Comparison of ENCODE assay signal across 12 mouse cellular contexts in genomic region chr5:21496321-21496720, GRCm38 (mm10). TPM values are rescaled to one million over a fixed set of nuclear protein-coding genes. Genes with fewer than 3 reads are reported as not detected.
DNase-seq lines count a peak whose midpoint lies in the region; ATAC-seq and TF ChIP-seq lines count a peak whose summit lies in the region.
"Had no signal": no experiment of that assay in that cellular context is flagged by ENCODE, and none has a peak within 500 bp of the region (broad histone marks: within the 10 kb centered on the region; RNA-seq: fewer than 3 reads in every experiment).

No protein-coding gene starts in this region.

- H3K36me3 ChIP-seq in midbrain, postnatal 0 days (ENCODE audit: insufficient read depth, low read length) = no peaks in the 10 kb centered on the region
- no peaks in the 10 kb centered on the region for H3K36me3 ChIP-seq in midbrain, embryonic 10.5 days
- no peaks in the 10 kb centered on the region for H3K36me3 ChIP-seq in embryonic facial prominence, embryonic 14.5 days (ENCODE audit: control insufficient read depth, insufficient read depth, low read length)
- H3K36me3 ChIP-seq in heart, embryonic 15.5 days = no peaks in the 10 kb centered on the region
- no peaks in the 10 kb centered on the region for H3K36me3 ChIP-seq in forebrain, embryonic 11.5 days (ENCODE audit: control insufficient read depth, insufficient read depth, low read length)

- H3K9ac ChIP-seq in midbrain, postnatal 0 days (replicated peaks; ENCODE audit: low read length, poor library complexity, severe bottlenecking) = no peak overlapping the region
- H3K9ac ChIP-seq in embryonic facial prominence, embryonic 14.5 days (ENCODE audit: low read depth, low read length) = no peak overlapping the region
- no peak overlapping the region for H3K9ac ChIP-seq in heart, embryonic 15.5 days
- H3K9ac ChIP-seq in forebrain, embryonic 11.5 days (ENCODE audit: low read length) = no peak overlapping the region

- 80% methylated on average over 6 of the region's 6 CpGs for WGBS in midbrain, postnatal 0 days
- WGBS in midbrain, embryonic 10.5 days = 75% methylated on average over 6 of the region's 6 CpGs
- WGBS in embryonic facial prominence, embryonic 14.5 days = 22% methylated on average over 6 of the region's 6 CpGs
- WGBS in heart, embryonic 15.5 days = 45% methylated on average over 6 of the region's 6 CpGs
- WGBS in forebrain, embryonic 11.5 days = 75% methylated on average over 6 of the region's 6 CpGs

- H3K27ac ChIP-seq in midbrain, postnatal 0 days (ENCODE audit: low read depth, low read length) = no peak overlapping the region
- H3K27ac ChIP-seq in midbrain, embryonic 10.5 days (replicated peaks) = no peak overlapping the region
- peak overlapping the region; percentile 71 for H3K27ac ChIP-seq in embryonic facial prominence, embryonic 14.5 days (replicated peaks; ENCODE audit: low read depth, low read length)
- peak overlapping the region; percentile 41; the same call in 1 of the 2 replicates for H3K27ac ChIP-seq in heart, embryonic 15.5 days
- no peak overlapping the region for H3K27ac ChIP-seq in forebrain, embryonic 11.5 days (ENCODE audit: low read depth, low read length)
- H3K27ac ChIP-seq: kidney, postnatal 0 days had no signal

- H3K4me2 ChIP-seq in midbrain, postnatal 0 days (ENCODE audit: low read depth, low read length, poor library complexity, severe bottlenecking) = no peak overlapping the region
- no peak overlapping the region for H3K4me2 ChIP-seq in embryonic facial prominence, embryonic 14.5 days (ENCODE audit: low read depth, low read length)
- H3K4me2 ChIP-seq in heart, embryonic 15.5 days = no peak overlapping the region
- no peak overlapping the region for H3K4me2 ChIP-seq in forebrain, embryonic 11.5 days (ENCODE audit: low read depth, low read length, severe bottlenecking)

- no peaks in the 10 kb centered on the region for H3K9me3 ChIP-seq in midbrain, postnatal 0 days (ENCODE audit: low read length)
- no peaks in the 10 kb centered on the region for H3K9me3 ChIP-seq in midbrain, embryonic 10.5 days (replicated peaks)
- no peaks in the 10 kb centered on the region for H3K9me3 ChIP-seq in embryonic facial prominence, embryonic 14.5 days (ENCODE audit: control insufficient read depth, low read length)
- no peaks in the 10 kb centered on the region for H3K9me3 ChIP-seq in heart, embryonic 15.5 days (replicated peaks)
- H3K9me3 ChIP-seq in forebrain, embryonic 11.5 days (ENCODE audit: control insufficient read depth, low read length) = no peaks in the 10 kb centered on the region

- H3K27me3 ChIP-seq in midbrain, postnatal 0 days (ENCODE audit: insufficient read depth, low read length) = no peaks in the 10 kb centered on the region
- H3K27me3 ChIP-seq in midbrain, embryonic 10.5 days (ENCODE audit: low read depth, poor library complexity, severe bottlenecking) = no peaks in the 10 kb centered on the region
- H3K27me3 ChIP-seq in embryonic facial prominence, embryonic 14.5 days (replicated peaks; ENCODE audit: control insufficient read depth, insufficient read depth, low read length) = no peaks in the 10 kb centered on the region
- no peaks in the 10 kb centered on the region for H3K27me3 ChIP-seq in heart, embryonic 15.5 days
- H3K27me3 ChIP-seq in forebrain, embryonic 11.5 days (ENCODE audit: control insufficient read depth, insufficient read depth, low read length) = no peaks in the 10 kb centered on the region

- H3K4me3 ChIP-seq in midbrain, postnatal 0 days (ENCODE audit: low read depth, low read length) = no peak overlapping the region
- no peak overlapping the region for H3K4me3 ChIP-seq in midbrain, embryonic 10.5 days
- H3K4me3 ChIP-seq in embryonic facial prominence, embryonic 14.5 days (ENCODE audit: low read depth, low read length) = no peak overlapping the region
- no peak overlapping the region for H3K4me3 ChIP-seq in heart, embryonic 15.5 days
- no peak overlapping the region for H3K4me3 ChIP-seq in forebrain, embryonic 11.5 days (ENCODE audit: low read depth, low read length)

- H3K4me1 ChIP-seq in midbrain, postnatal 0 days (ENCODE audit: insufficient read depth, low read length) = no peaks in the 10 kb centered on the region
- H3K4me1 ChIP-seq in midbrain, embryonic 10.5 days = peaks cover 9% of the 10 kb centered on the region
- peaks cover 36% of the 10 kb centered on the region for H3K4me1 ChIP-seq in embryonic facial prominence, embryonic 14.5 days (ENCODE audit: control insufficient read depth, insufficient read depth, low read length)
- H3K4me1 ChIP-seq in heart, embryonic 15.5 days (replicated peaks) = peaks cover 10% of the 10 kb centered on the region; the same call in 1 of the 2 replicates
- H3K4me1 ChIP-seq in forebrain, embryonic 11.5 days (replicated peaks; ENCODE audit: control insufficient read depth, insufficient read depth, low read length) = no peaks in the 10 kb centered on the region

- TF ChIP-seq CTCF in midbrain, postnatal 0 days (IDR thresholded peaks at IDR 0.05) = no peak

- no peak for ATAC-seq in midbrain, postnatal 0 days (ENCODE audit: low FRiP score)
- ATAC-seq in embryonic facial prominence, embryonic 14.5 days (ENCODE audit: low read depth) = peak; percentile 66
- no peak; the same call in 1 of the 2 replicates for ATAC-seq in heart, embryonic 15.5 days (replicated peaks; ENCODE audit: insufficient number of reproducible peaks, insufficient read depth, low FRiP score, low read depth)
- ATAC-seq in megakaryocyte-erythroid progenitor cell, adult 5-6 weeks (replicated peaks; ENCODE audit: low FRiP score, low TSS enrichment, poor library complexity, severe bottlenecking) = no peak
- ATAC-seq in erythroid progenitor cell, adult 5-6 weeks (replicated peaks; ENCODE audit: low FRiP score, poor library complexity, severe bottlenecking) = no peak
- ATAC-seq in forebrain, embryonic 11.5 days (replicated peaks; ENCODE audit: low FRiP score) = no peak

- DNase-seq in midbrain, postnatal 0 days (ENCODE audit: low spot score) = peak; percentile 4
- no peak for DNase-seq in midbrain, embryonic 10.5 days (ENCODE audit: low spot score)
- DNase-seq in embryonic facial prominence, embryonic 14.5 days (ENCODE audit: low spot score) = peak; percentile 92
- peak; percentile 49 for DNase-seq in skeletal muscle tissue, adult 2 months (ENCODE audit: low read depth, low spot score)
- no peak for DNase-seq in forebrain, embryonic 11.5 days (ENCODE audit: low spot score)
- DNase-seq: thymus, postnatal 25 days had no signal

RNA-seq across cellular contexts. Expression of gene Lrrc17, which starts 47.0 kb away (rescaled TPM):
- total RNA-seq in midbrain, postnatal 0 days (2014; rRNA removed) = 3.7 and 4.5 TPM in 2 replicates
- polyA plus RNA-seq in midbrain, postnatal 0 days (2015; fragmentation: Nextera tagmentation; extraction: Ambion mirVana) = 3.3 and 3.9 TPM in 2 replicates
- 5.6 and 10.6 TPM in 2 replicates for polyA plus RNA-seq in midbrain, embryonic 10.5 days (2016; fragmentation: Nextera tagmentation; extraction: Ambion mirVana)
- polyA plus RNA-seq in embryonic facial prominence, embryonic 14.5 days (2014; fragmentation: Nextera tagmentation; extraction: Ambion mirVana) = 138 and 151 TPM in 2 replicates
- 23.9 and 35.3 TPM in 2 replicates for polyA plus RNA-seq in heart, embryonic 15.5 days (2015; fragmentation: Nextera tagmentation; extraction: Ambion mirVana)
- total RNA-seq in megakaryocyte-erythroid progenitor cell, adult 5-6 weeks (2014; fragmentation: Nextera tagmentation) = not detected in 2 replicates
- not detected in 2 replicates for total RNA-seq in megakaryocyte-erythroid progenitor cell, adult 5-6 weeks (2017)
- total RNA-seq in erythroid progenitor cell, adult 5-6 weeks (2015; ENCODE audit: low replicate concordance) = not detected in 2 replicates
- not detected in 2 replicates for total RNA-seq in erythroid progenitor cell, adult 5-6 weeks (2017; ENCODE audit: low replicate concordance)
- polyA plus RNA-seq in forebrain, embryonic 11.5 days (2014; fragmentation: Nextera tagmentation; extraction: Ambion mirVana) = 15.3 and 17.6 TPM in 2 replicates
- total RNA-seq: common myeloid progenitor, adult 5-6 weeks; megakaryocyte progenitor cell, adult 5-6 weeks had no signal

Comparison
In these comparisons a context has a peak if more than half of its experiments do, and no peak if none do; other contexts are left out.
1. DNase-seq: peak in midbrain, postnatal 0 days (single experiment), embryonic facial prominence, embryonic 14.5 days (single experiment) and skeletal muscle tissue, adult 2 months (single experiment); none in midbrain, embryonic 10.5 days (single experiment) and forebrain, embryonic 11.5 days (single experiment).
2. H3K27ac ChIP-seq: peak in embryonic facial prominence, embryonic 14.5 days (single experiment) and heart, embryonic 15.5 days (single experiment); none in midbrain, postnatal 0 days (single experiment), midbrain, embryonic 10.5 days (single experiment) and forebrain, embryonic 11.5 days (single experiment).